In genomic region chr17:24722220-24722924, GRCm38 (mm10) we compare ENCODE assay signal across 8 mouse cellular contexts. TPM values are rescaled to one million over a fixed set of nuclear protein-coding genes. Genes with fewer than 3 reads are reported as not detected.
A peak's percentile ranks its signal among the peaks of the same experiment; 100 is the strongest.
DNase-seq lines count a peak whose midpoint lies in the region; ATAC-seq and TF ChIP-seq lines count a peak whose summit lies in the region.

No protein-coding gene starts in this region.

- no peak overlapping the region for H3K27ac ChIP-seq in ES-Bruce4 (ENCODE audit: insufficient read depth, low read length)
- no peak overlapping the region for H3K27ac ChIP-seq in forebrain, postnatal 0 days (ENCODE audit: low read depth, low read length)
- H3K27ac ChIP-seq in liver, embryonic 15.5 days (replicated peaks): peak overlapping the region; percentile 88

- DNase-seq in embryo, embryonic 10 days (ENCODE audit: low spot score): peak; percentile 53
- DNase-seq in embryo, embryonic 11 days: no peak
- DNase-seq in forebrain, postnatal 0 days: no peak
- DNase-seq in urinary bladder, adult 2 months (ENCODE audit: low spot score): no peak
- DNase-seq in cerebellum, postnatal 14 days: no peak
- DNase-seq in kidney, postnatal 14 days: no peak

- H3K4me3 ChIP-seq in ES-Bruce4 (ENCODE audit: low read depth, low read length): peak overlapping the region; percentile 29
- H3K4me3 ChIP-seq in forebrain, postnatal 0 days (ENCODE audit: low read depth, low read length): no peak overlapping the region
- H3K4me3 ChIP-seq in liver, embryonic 15.5 days (replicated peaks): peak overlapping the region; percentile 92

- ATAC-seq in forebrain, postnatal 0 days: no peak
- no peak for ATAC-seq in liver, embryonic 15.5 days (ENCODE audit: insufficient read depth)

- no peaks in the 10 kb centered on the region for H3K9me3 ChIP-seq in ES-Bruce4 (replicated peaks; ENCODE audit: control insufficient read depth, insufficient read depth, low read length, poor library complexity, severe bottlenecking)
- H3K9me3 ChIP-seq in forebrain, postnatal 0 days (ENCODE audit: low read length): no peaks in the 10 kb centered on the region
- H3K9me3 ChIP-seq in liver, embryonic 15.5 days (replicated peaks): no peaks in the 10 kb centered on the region

- H3K4me1 ChIP-seq in ES-Bruce4 (ENCODE audit: control insufficient read depth, insufficient read depth, low read length): no peaks in the 10 kb centered on the region
- H3K4me1 ChIP-seq in forebrain, postnatal 0 days (ENCODE audit: insufficient read depth): peaks cover 11% of the 10 kb centered on the region
- H3K4me1 ChIP-seq in liver, embryonic 15.5 days (replicated peaks): peaks cover 57% of the 10 kb centered on the region

- no peaks in the 10 kb centered on the region for H3K27me3 ChIP-seq in ES-Bruce4 (ENCODE audit: control insufficient read depth, insufficient read depth, low read length, poor library complexity, severe bottlenecking)
- no peaks in the 10 kb centered on the region for H3K27me3 ChIP-seq in forebrain, postnatal 0 days (ENCODE audit: insufficient read depth, low read length)
- 0 out of 2 replicates have a peak, but pooled peaks cover under 1% of the 10 kb centered on the region for H3K27me3 ChIP-seq in liver, embryonic 15.5 days

- H3K36me3 ChIP-seq in ES-Bruce4 (ENCODE audit: control insufficient read depth, insufficient read depth, low read length, poor library complexity, severe bottlenecking): peaks cover 29% of the 10 kb centered on the region
- peaks cover 14% of the 10 kb centered on the region for H3K36me3 ChIP-seq in forebrain, postnatal 0 days (ENCODE audit: insufficient read depth)
- peaks cover 23% of the 10 kb centered on the region for H3K36me3 ChIP-seq in liver, embryonic 15.5 days (replicated peaks)

- 0 out of 2 replicates have a peak overlapping the region, but pooled peaks have one; percentile 79 for H3K4me2 ChIP-seq in forebrain, postnatal 0 days (ENCODE audit: low read depth)
- H3K4me2 ChIP-seq in liver, embryonic 15.5 days: peak overlapping the region; percentile 89

- TF ChIP-seq EP300 in ES-Bruce4 (IDR thresholded peaks at IDR 0.05; ENCODE audit: insufficient read depth, low read depth, low read length): no peak

- 34% methylated on average over 13 of the region's 13 CpGs for WGBS in forebrain, postnatal 0 days
- 14% methylated on average over 13 of the region's 13 CpGs for WGBS in liver, embryonic 15.5 days (ENCODE audit: insufficient replicate concordance)

- no peak for TF ChIP-seq CTCF in ES-Bruce4 (IDR thresholded peaks at IDR 0.05; ENCODE audit: low read depth, low read length)
- no peak for TF ChIP-seq CTCF in forebrain, postnatal 0 days (IDR thresholded peaks at IDR 0.05; ENCODE audit: low read depth)

- H3K9ac ChIP-seq in ES-Bruce4 (ENCODE audit: low read depth, poor library complexity, severe bottlenecking): peak overlapping the region; percentile 92
- no peak overlapping the region for H3K9ac ChIP-seq in forebrain, postnatal 0 days
- H3K9ac ChIP-seq in liver, embryonic 15.5 days: peak overlapping the region; percentile 90

- TF ChIP-seq POLR2A in ES-Bruce4 (IDR thresholded peaks at IDR 0.05; ENCODE audit: insufficient read depth, low read length): peak; percentile 10

RNA-seq across cellular contexts. Expression of gene Ndufb10, which starts 1.9 kb away (rescaled TPM):
- 88.7 and 90.9 TPM in 2 replicates for polyA plus RNA-seq in ES-Bruce4 (2011; ENCODE audit: insufficient read depth, insufficient read length, low read depth, missing spikeins)
- 151 and 199 TPM in 2 replicates for total RNA-seq in forebrain, postnatal 0 days (2014; rRNA removed)
- polyA plus RNA-seq in forebrain, postnatal 0 days (2015; fragmentation: Nextera tagmentation; extraction: Ambion mirVana): 312 and 351 TPM in 2 replicates
- 160 and 162 TPM in 2 replicates for polyA plus RNA-seq in liver, embryonic 15.5 days (2015; fragmentation: Nextera tagmentation; extraction: Ambion mirVana)
- 298 and 302 TPM in 2 replicates for polyA plus RNA-seq in urinary bladder, adult 2 months (2012; rRNA removed)

RNA-seq across cellular contexts. Expression of gene Rps2, which starts 4.5 kb away (rescaled TPM):
- 1,670 and 1,851 TPM in 2 replicates for polyA plus RNA-seq in ES-Bruce4 (2011; ENCODE audit: insufficient read depth, insufficient read length, low read depth, missing spikeins)
- 2,317 and 3,198 TPM in 2 replicates for total RNA-seq in forebrain, postnatal 0 days (2014; rRNA removed)
- polyA plus RNA-seq in forebrain, postnatal 0 days (2015; fragmentation: Nextera tagmentation; extraction: Ambion mirVana): 884 and 936 TPM in 2 replicates
- 1,043 and 1,068 TPM in 2 replicates for polyA plus RNA-seq in liver, embryonic 15.5 days (2015; fragmentation: Nextera tagmentation; extraction: Ambion mirVana)
- 1,660 and 1,865 TPM in 2 replicates for polyA plus RNA-seq in urinary bladder, adult 2 months (2012; rRNA removed)

RNA-seq across cellular contexts. Expression of gene Rnf151, which starts 4.5 kb away (rescaled TPM):
- not detected in 2 replicates for polyA plus RNA-seq in ES-Bruce4 (2011; ENCODE audit: insufficient read depth, insufficient read length, low read depth, missing spikeins)
- 0.69 TPM in 1 of 2 replicates, not detected in the other for total RNA-seq in forebrain, postnatal 0 days (2014; rRNA removed)
- not detected in 2 replicates for polyA plus RNA-seq in forebrain, postnatal 0 days (2015; fragmentation: Nextera tagmentation; extraction: Ambion mirVana)
- polyA plus RNA-seq in liver, embryonic 15.5 days (2015; fragmentation: Nextera tagmentation; extraction: Ambion mirVana): not detected in 2 replicates
- polyA plus RNA-seq in urinary bladder, adult 2 months (2012; rRNA removed): 0.18 and 0.30 TPM in 2 replicates

RNA-seq across cellular contexts. Expression of gene Rpl3l, which starts 5.2 kb away (rescaled TPM):
- polyA plus RNA-seq in ES-Bruce4 (2011; ENCODE audit: insufficient read depth, insufficient read length, low read depth, missing spikeins): 0.65 TPM in 1 of 2 replicates, not detected in the other
- total RNA-seq in forebrain, postnatal 0 days (2014; rRNA removed): not detected in 2 replicates
- polyA plus RNA-seq in forebrain, postnatal 0 days (2015; fragmentation: Nextera tagmentation; extraction: Ambion mirVana): 0.34 TPM in 1 of 2 replicates, not detected in the other
- 0.09 and 0.15 TPM in 2 replicates for polyA plus RNA-seq in liver, embryonic 15.5 days (2015; fragmentation: Nextera tagmentation; extraction: Ambion mirVana)
- polyA plus RNA-seq in urinary bladder, adult 2 months (2012; rRNA removed): 0.19 and 0.29 TPM in 2 replicates

RNA-seq across cellular contexts. Expression of gene Msrb1, which starts 14.1 kb away (rescaled TPM):
- 27.8 and 34.5 TPM in 2 replicates for polyA plus RNA-seq in ES-Bruce4 (2011; ENCODE audit: insufficient read depth, insufficient read length, low read depth, missing spikeins)
- total RNA-seq in forebrain, postnatal 0 days (2014; rRNA removed): 19.3 and 27.4 TPM in 2 replicates
- 28.4 and 28.6 TPM in 2 replicates for polyA plus RNA-seq in forebrain, postnatal 0 days (2015; fragmentation: Nextera tagmentation; extraction: Ambion mirVana)
- polyA plus RNA-seq in liver, embryonic 15.5 days (2015; fragmentation: Nextera tagmentation; extraction: Ambion mirVana): 31.1 and 32.9 TPM in 2 replicates
- polyA plus RNA-seq in urinary bladder, adult 2 months (2012; rRNA removed): 195 and 227 TPM in 2 replicates
